Comparison of ENCODE assay signal across 14 mouse cellular contexts in genomic region chr16:34466649-34467048, GRCm38 (mm10).
DNase-seq lines count a peak whose midpoint lies in the region; ATAC-seq and TF ChIP-seq lines count a peak whose summit lies in the region.
"Had no signal": no experiment of that assay in that cellular context is flagged by ENCODE, and none has a peak within 500 bp of the region (broad histone marks: within the 10 kb centered on the region; RNA-seq: fewer than 3 reads in every experiment).

No protein-coding gene starts in this region.

- TF ChIP-seq EP300 in heart, postnatal 0 days (IDR thresholded peaks at IDR 0.05; ENCODE audit: low read depth) = no peak

- ATAC-seq in hindbrain, postnatal 0 days = no peak
- ATAC-seq in hindbrain, embryonic 11.5 days (ENCODE audit: low FRiP score) = no peak
- no peak for ATAC-seq in midbrain, embryonic 15.5 days (replicated peaks)
- ATAC-seq in midbrain, embryonic 14.5 days (ENCODE audit: low FRiP score, low TSS enrichment) = no peak
- ATAC-seq in heart, postnatal 0 days (ENCODE audit: insufficient read depth, low read depth) = peak; percentile 63; the same call in 1 of the 2 replicates
- ATAC-seq in hindbrain, embryonic 14.5 days (ENCODE audit: low FRiP score) = no peak
- ATAC-seq: forebrain, embryonic 13.5 days; inflammation-experienced regulatory T-cells, adult 6 months had no signal

- TF ChIP-seq CTCF in hindbrain, postnatal 0 days (IDR thresholded peaks at IDR 0.05; ENCODE audit: low read depth) = peak; percentile 40
- peak; percentile 61 for TF ChIP-seq CTCF in heart, postnatal 0 days (IDR thresholded peaks at IDR 0.05; ENCODE audit: low read depth)

- H3K4me3 ChIP-seq in hindbrain, postnatal 0 days (ENCODE audit: low read length) = no peak overlapping the region
- H3K4me3 ChIP-seq in hindbrain, embryonic 11.5 days (ENCODE audit: low read depth, low read length) = no peak overlapping the region
- no peak overlapping the region for H3K4me3 ChIP-seq in midbrain, embryonic 15.5 days
- H3K4me3 ChIP-seq in midbrain, embryonic 14.5 days (replicated peaks; ENCODE audit: low read depth, low read length) = no peak overlapping the region
- no peak overlapping the region for H3K4me3 ChIP-seq in heart, postnatal 0 days (ENCODE audit: low read depth, low read length)
- no peak overlapping the region for H3K4me3 ChIP-seq in hindbrain, embryonic 14.5 days (replicated peaks; ENCODE audit: low read length)
- H3K4me3 ChIP-seq: forebrain, embryonic 13.5 days; limb, embryonic 13.5 days; lung, embryonic 15.5 days had no signal

- H3K27ac ChIP-seq in hindbrain, postnatal 0 days = no peak overlapping the region
- no peak overlapping the region for H3K27ac ChIP-seq in hindbrain, embryonic 11.5 days (ENCODE audit: low read depth, low read length)
- H3K27ac ChIP-seq in midbrain, embryonic 15.5 days = 0 out of 2 replicates have a peak overlapping the region, but pooled peaks have one; percentile 13
- no peak overlapping the region for H3K27ac ChIP-seq in midbrain, embryonic 14.5 days (replicated peaks; ENCODE audit: low read depth, low read length)
- H3K27ac ChIP-seq in heart, postnatal 0 days (ENCODE audit: low read depth) = peak overlapping the region; percentile 30; the same call in 1 of the 2 replicates
- no peak overlapping the region for H3K27ac ChIP-seq in hindbrain, embryonic 14.5 days
- H3K27ac ChIP-seq: forebrain, embryonic 13.5 days; limb, embryonic 13.5 days; lung, embryonic 15.5 days had no signal

- no peaks in the 10 kb centered on the region for H3K9me3 ChIP-seq in hindbrain, postnatal 0 days (ENCODE audit: low read length)
- H3K9me3 ChIP-seq in hindbrain, embryonic 11.5 days (ENCODE audit: control insufficient read depth, low read length) = no peaks in the 10 kb centered on the region
- H3K9me3 ChIP-seq in midbrain, embryonic 15.5 days = no peaks in the 10 kb centered on the region
- H3K9me3 ChIP-seq in midbrain, embryonic 14.5 days (ENCODE audit: control insufficient read depth, low read length) = no peaks in the 10 kb centered on the region
- H3K9me3 ChIP-seq in heart, postnatal 0 days (replicated peaks; ENCODE audit: control insufficient read depth, low read length) = no peaks in the 10 kb centered on the region
- H3K9me3 ChIP-seq in hindbrain, embryonic 14.5 days (ENCODE audit: control insufficient read depth, low read length) = no peaks in the 10 kb centered on the region
- H3K9me3 ChIP-seq: forebrain, embryonic 13.5 days; limb, embryonic 13.5 days; lung, embryonic 15.5 days had no signal

- H3K9ac ChIP-seq in hindbrain, postnatal 0 days (replicated peaks; ENCODE audit: low read length) = no peak overlapping the region
- no peak overlapping the region for H3K9ac ChIP-seq in hindbrain, embryonic 11.5 days (ENCODE audit: low read depth, low read length)
- no peak overlapping the region for H3K9ac ChIP-seq in midbrain, embryonic 15.5 days
- H3K9ac ChIP-seq in midbrain, embryonic 14.5 days (replicated peaks; ENCODE audit: low read length) = no peak overlapping the region
- no peak overlapping the region for H3K9ac ChIP-seq in heart, postnatal 0 days (replicated peaks; ENCODE audit: low read depth, low read length)
- no peak overlapping the region for H3K9ac ChIP-seq in hindbrain, embryonic 14.5 days
- H3K9ac ChIP-seq: forebrain, embryonic 13.5 days; limb, embryonic 13.5 days; lung, embryonic 15.5 days had no signal

- no peak overlapping the region for H3K4me2 ChIP-seq in hindbrain, postnatal 0 days (ENCODE audit: low read depth, low read length)
- H3K4me2 ChIP-seq in hindbrain, embryonic 11.5 days (replicated peaks; ENCODE audit: low read depth, low read length) = no peak overlapping the region
- H3K4me2 ChIP-seq in midbrain, embryonic 15.5 days = no peak overlapping the region
- no peak overlapping the region for H3K4me2 ChIP-seq in midbrain, embryonic 14.5 days (ENCODE audit: low read length)
- H3K4me2 ChIP-seq in heart, postnatal 0 days (ENCODE audit: low read depth, low read length) = 0 out of 2 replicates have a peak overlapping the region, but pooled peaks have one; percentile 11
- H3K4me2 ChIP-seq in hindbrain, embryonic 14.5 days (replicated peaks) = no peak overlapping the region
- H3K4me2 ChIP-seq: forebrain, embryonic 13.5 days; limb, embryonic 13.5 days; lung, embryonic 15.5 days had no signal

- DNase-seq in hindbrain, postnatal 0 days (ENCODE audit: low spot score) = peak; percentile 36
- no peak for DNase-seq in hindbrain, embryonic 11.5 days (ENCODE audit: low spot score)
- DNase-seq in midbrain, embryonic 14.5 days = no peak
- DNase-seq in heart, postnatal 0 days (ENCODE audit: low spot score) = no peak
- no peak for DNase-seq in adrenal gland, adult 8-10 months
- no peak for DNase-seq in hindbrain, embryonic 14.5 days (ENCODE audit: low spot score)
- DNase-seq: kidney, postnatal 14 days; right cerebral cortex, postnatal 25 days; thymus, postnatal 25 days had no signal

- H3K4me1 ChIP-seq in hindbrain, postnatal 0 days (ENCODE audit: insufficient read depth, low read length) = peaks cover 25% of the 10 kb centered on the region
- peaks cover 7% of the 10 kb centered on the region for H3K4me1 ChIP-seq in hindbrain, embryonic 11.5 days (replicated peaks; ENCODE audit: control insufficient read depth, insufficient read depth, low read length)
- H3K4me1 ChIP-seq in midbrain, embryonic 15.5 days = peaks cover 64% of the 10 kb centered on the region
- peaks cover 54% of the 10 kb centered on the region for H3K4me1 ChIP-seq in midbrain, embryonic 14.5 days (ENCODE audit: control insufficient read depth, insufficient read depth, low read length)
- H3K4me1 ChIP-seq in heart, postnatal 0 days (ENCODE audit: control insufficient read depth, insufficient read depth) = peaks cover 32% of the 10 kb centered on the region
- H3K4me1 ChIP-seq in hindbrain, embryonic 14.5 days (replicated peaks; ENCODE audit: control insufficient read depth, insufficient read depth, low read length) = peaks cover 49% of the 10 kb centered on the region

- no peaks in the 10 kb centered on the region for H3K36me3 ChIP-seq in hindbrain, postnatal 0 days (ENCODE audit: insufficient read depth, low read length)
- H3K36me3 ChIP-seq in hindbrain, embryonic 11.5 days (ENCODE audit: control insufficient read depth, insufficient read depth, low read length) = no peaks in the 10 kb centered on the region
- no peaks in the 10 kb centered on the region for H3K36me3 ChIP-seq in midbrain, embryonic 15.5 days (replicated peaks)
- no peaks in the 10 kb centered on the region for H3K36me3 ChIP-seq in midbrain, embryonic 14.5 days (ENCODE audit: control insufficient read depth, insufficient read depth, low read length)
- H3K36me3 ChIP-seq in heart, postnatal 0 days (replicated peaks; ENCODE audit: control insufficient read depth, insufficient read depth, low read length) = no peaks in the 10 kb centered on the region
- H3K36me3 ChIP-seq in hindbrain, embryonic 14.5 days (replicated peaks; ENCODE audit: control insufficient read depth, insufficient read depth) = no peaks in the 10 kb centered on the region
- H3K36me3 ChIP-seq: limb, embryonic 13.5 days; lung, embryonic 15.5 days had no signal

- 40% methylated on average over 4 of the region's 4 CpGs for WGBS in hindbrain, postnatal 0 days
- WGBS in hindbrain, embryonic 11.5 days = 64% methylated on average over 4 of the region's 4 CpGs
- 58% methylated on average over 4 of the region's 4 CpGs for WGBS in midbrain, embryonic 15.5 days
- WGBS in midbrain, embryonic 14.5 days = 55% methylated on average over 4 of the region's 4 CpGs
- WGBS in heart, postnatal 0 days = 22% methylated on average over 4 of the region's 4 CpGs
- 57% methylated on average over 4 of the region's 4 CpGs for WGBS in hindbrain, embryonic 14.5 days

- H3K27me3 ChIP-seq in hindbrain, postnatal 0 days (ENCODE audit: insufficient read depth, low read length) = no peaks in the 10 kb centered on the region
- no peaks in the 10 kb centered on the region for H3K27me3 ChIP-seq in hindbrain, embryonic 11.5 days (ENCODE audit: control insufficient read depth, insufficient read depth, low read length)
- H3K27me3 ChIP-seq in midbrain, embryonic 15.5 days (replicated peaks) = no peaks in the 10 kb centered on the region
- no peaks in the 10 kb centered on the region for H3K27me3 ChIP-seq in midbrain, embryonic 14.5 days (ENCODE audit: control insufficient read depth, insufficient read depth, low read length)
- no peaks in the 10 kb centered on the region for H3K27me3 ChIP-seq in heart, postnatal 0 days (ENCODE audit: control insufficient read depth, insufficient read depth, low read length)
- no peaks in the 10 kb centered on the region for H3K27me3 ChIP-seq in hindbrain, embryonic 14.5 days (ENCODE audit: control insufficient read depth, insufficient read depth, low read length)
- H3K27me3 ChIP-seq: forebrain, embryonic 13.5 days; limb, embryonic 13.5 days; lung, embryonic 15.5 days had no signal

Comparison
In these comparisons a context has a peak if more than half of its experiments do, and no peak if none do; other contexts are left out.
1. H3K27ac ChIP-seq: peak in midbrain, embryonic 15.5 days (single experiment) and heart, postnatal 0 days (single experiment); none in hindbrain, postnatal 0 days (single experiment), hindbrain, embryonic 11.5 days (single experiment), midbrain, embryonic 14.5 days (single experiment) and hindbrain, embryonic 14.5 days (single experiment).